Comparison of ENCODE assay signal across 11 mouse cellular contexts in genomic region chr2:57900580-57901247, GRCm38 (mm10).
DNase-seq lines count a peak whose midpoint lies in the region; ATAC-seq and TF ChIP-seq lines count a peak whose summit lies in the region.
"Had no signal": no experiment of that assay in that cellular context is flagged by ENCODE, and none has a peak within 500 bp of the region (broad histone marks: within the 10 kb centered on the region; RNA-seq: fewer than 3 reads in every experiment).

No protein-coding gene starts in this region.

- no peaks in the 10 kb centered on the region for H3K27me3 ChIP-seq in hindbrain, postnatal 0 days (ENCODE audit: insufficient read depth, low read length)
- H3K27me3 ChIP-seq in hindbrain, embryonic 14.5 days (ENCODE audit: control insufficient read depth, insufficient read depth, low read length) = no peaks in the 10 kb centered on the region
- H3K27me3 ChIP-seq: intestine, embryonic 15.5 days had no signal

- 49% methylated on average over 9 of the region's 9 CpGs for WGBS in hindbrain, postnatal 0 days
- 77% methylated on average over 9 of the region's 9 CpGs for WGBS in hindbrain, embryonic 14.5 days

- peak; percentile 71 for DNase-seq in hindbrain, postnatal 0 days (ENCODE audit: low spot score)
- no peak for DNase-seq in hindbrain, embryonic 14.5 days (ENCODE audit: low spot score)
- peak; percentile 81 for DNase-seq in cerebellum, adult 8-10 months
- DNase-seq in frontal cortex, postnatal 14 days (ENCODE audit: low spot score in 2 of 2) = peak; percentile 19 to 29
- peak; percentile 58 to 67 for DNase-seq in right cerebral cortex, adult 2 months (ENCODE audit: low spot score in 2 of 2)
- DNase-seq in spleen, postnatal 36 days (ENCODE audit: low spot score in 2 of 2) = no peak
- no peak for DNase-seq in ovary, postnatal 14 days (ENCODE audit: low spot score)
- no peak for DNase-seq in gastrocnemius, postnatal 14 days
- DNase-seq: lung, adult 18-20 months; thymus, adult 18-20 months had no signal

- H3K9ac ChIP-seq in hindbrain, postnatal 0 days (replicated peaks; ENCODE audit: low read length) = no peak overlapping the region
- H3K9ac ChIP-seq in hindbrain, embryonic 14.5 days = no peak overlapping the region
- H3K9ac ChIP-seq: intestine, embryonic 15.5 days had no signal

- peak; percentile 85 for ATAC-seq in hindbrain, postnatal 0 days
- no peak for ATAC-seq in hindbrain, embryonic 14.5 days (ENCODE audit: low FRiP score)
- ATAC-seq: intestine, embryonic 15.5 days had no signal

- H3K9me3 ChIP-seq in hindbrain, postnatal 0 days (ENCODE audit: low read length) = no peaks in the 10 kb centered on the region
- H3K9me3 ChIP-seq in hindbrain, embryonic 14.5 days (ENCODE audit: control insufficient read depth, low read length) = no peaks in the 10 kb centered on the region
- H3K9me3 ChIP-seq: intestine, embryonic 15.5 days had no signal

- no peaks in the 10 kb centered on the region for H3K36me3 ChIP-seq in hindbrain, postnatal 0 days (ENCODE audit: insufficient read depth, low read length)
- no peaks in the 10 kb centered on the region for H3K36me3 ChIP-seq in hindbrain, embryonic 14.5 days (replicated peaks; ENCODE audit: control insufficient read depth, insufficient read depth)
- H3K36me3 ChIP-seq: intestine, embryonic 15.5 days had no signal

- H3K27ac ChIP-seq in hindbrain, postnatal 0 days = peak overlapping the region; percentile 32; the same call in 1 of the 2 replicates
- no peak overlapping the region for H3K27ac ChIP-seq in hindbrain, embryonic 14.5 days
- H3K27ac ChIP-seq: intestine, embryonic 15.5 days had no signal

- TF ChIP-seq CTCF in hindbrain, postnatal 0 days (IDR thresholded peaks at IDR 0.05; ENCODE audit: low read depth) = no peak

- no peak overlapping the region for H3K4me3 ChIP-seq in hindbrain, postnatal 0 days (ENCODE audit: low read length)
- H3K4me3 ChIP-seq in hindbrain, embryonic 14.5 days (replicated peaks; ENCODE audit: low read length) = no peak overlapping the region
- H3K4me3 ChIP-seq: intestine, embryonic 15.5 days had no signal

- intact Hi-C loops in gastrocnemius, postnatal 14 days (cut with DNase I; ENCODE audit: low total_unique reads) = no loop called here

- H3K4me2 ChIP-seq in hindbrain, postnatal 0 days (ENCODE audit: low read depth, low read length) = no peak overlapping the region
- no peak overlapping the region for H3K4me2 ChIP-seq in hindbrain, embryonic 14.5 days (replicated peaks)
- H3K4me2 ChIP-seq: intestine, embryonic 15.5 days had no signal

- no peaks in the 10 kb centered on the region for H3K4me1 ChIP-seq in hindbrain, postnatal 0 days (ENCODE audit: insufficient read depth, low read length)
- H3K4me1 ChIP-seq in hindbrain, embryonic 14.5 days (replicated peaks; ENCODE audit: control insufficient read depth, insufficient read depth, low read length) = no peaks in the 10 kb centered on the region
- H3K4me1 ChIP-seq: intestine, embryonic 15.5 days had no signal

Comparison
In these comparisons a context has a peak if more than half of its experiments do, and no peak if none do; other contexts are left out.
1. DNase-seq: peak in hindbrain, postnatal 0 days (single experiment), cerebellum, adult 8-10 months (single experiment), frontal cortex, postnatal 14 days (2 of 2) and right cerebral cortex, adult 2 months (2 of 2); none in hindbrain, embryonic 14.5 days (single experiment), spleen, postnatal 36 days (0 of 2), ovary, postnatal 14 days (single experiment) and gastrocnemius, postnatal 14 days (single experiment).